Mouse (Mus musculus) embryo, embryonic 9.5 days (tissue): ENCODE data around the gene Oasl2.
A peak's percentile ranks its signal among the peaks of the same experiment; 100 is the strongest.
"Not testable (repeated sequence)": the region's sequence is repeated elsewhere in the genome, so short reads cannot be mapped to it uniquely, and the experiment has no call there.

Source experiments
- DNase-seq: peaks from one replicate; pipeline ENCODE4 v3.0.0-alpha.2; 2017; ENCODE audit errors: extremely low spot score

Oasl2 gene

DNA sequence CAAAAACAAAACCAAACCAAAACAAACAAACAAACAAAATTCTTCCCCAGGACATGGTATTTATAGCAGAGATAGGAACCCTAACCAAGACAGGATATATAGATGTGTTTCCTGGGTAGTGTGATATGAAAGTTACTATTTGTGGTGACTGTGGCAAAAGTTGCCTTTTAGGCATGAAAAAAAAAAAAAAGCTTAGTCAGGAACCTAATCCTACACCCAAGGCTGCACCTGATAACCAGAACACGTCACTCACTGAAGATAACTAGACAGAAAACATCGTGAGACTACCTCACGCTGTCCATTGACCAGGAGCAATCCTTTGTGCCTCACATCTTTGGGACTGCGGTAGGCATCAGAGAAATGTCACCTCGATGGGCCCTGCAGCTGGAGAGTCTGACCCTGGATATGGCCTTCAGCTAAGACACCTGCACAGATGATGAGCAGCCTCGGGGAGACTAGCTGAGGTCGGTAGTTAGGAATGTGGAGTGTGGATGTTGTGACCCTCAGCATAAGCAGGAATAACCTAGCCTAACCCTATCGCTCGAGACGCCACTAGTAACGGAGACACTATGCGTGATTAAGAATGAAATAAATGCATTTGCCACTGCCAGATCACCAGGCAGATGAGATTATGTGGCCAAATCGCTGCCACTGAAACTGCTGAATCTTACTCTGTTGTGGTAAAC, at the start of gene Oasl2:
Oasl2 (plus strand) TSS at position 249 of the 686 bp plus-strand sequence.
- DNase-seq, result no peak

DNA sequence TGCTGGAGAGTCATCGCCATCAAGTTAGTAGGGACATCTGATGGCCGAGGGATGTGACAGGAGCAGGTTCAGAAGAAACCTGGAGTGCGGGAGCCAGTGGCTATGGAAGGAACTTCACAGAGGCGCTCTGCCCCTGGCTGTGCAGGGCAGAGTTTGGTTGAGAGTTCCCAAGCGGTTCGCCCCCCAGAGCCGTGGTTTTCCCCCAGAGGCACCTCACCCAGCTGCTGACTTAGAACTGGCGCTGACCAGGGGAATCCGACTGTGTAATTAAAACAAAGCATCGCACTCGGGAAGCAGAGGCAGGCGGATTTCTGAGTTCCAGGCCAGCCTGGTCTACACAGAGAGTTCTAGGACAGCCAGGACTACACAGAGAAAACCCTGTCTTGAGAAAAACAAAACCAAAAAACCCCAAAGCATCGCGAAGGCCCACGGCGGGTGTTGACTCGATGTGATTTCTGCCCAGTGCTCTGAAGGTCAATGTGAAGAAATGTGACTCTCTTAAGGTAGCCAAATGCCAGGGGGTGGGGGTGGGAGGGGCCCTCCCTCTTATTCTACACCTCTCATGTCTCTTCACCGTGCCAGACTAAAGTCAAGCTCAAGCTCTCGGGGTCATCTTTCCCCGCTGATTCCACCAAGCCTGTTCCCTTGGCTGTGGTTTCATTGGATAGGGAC, 45.0 kb upstream of the Oasl2 start:
- no peak for DNase-seq

DNA sequence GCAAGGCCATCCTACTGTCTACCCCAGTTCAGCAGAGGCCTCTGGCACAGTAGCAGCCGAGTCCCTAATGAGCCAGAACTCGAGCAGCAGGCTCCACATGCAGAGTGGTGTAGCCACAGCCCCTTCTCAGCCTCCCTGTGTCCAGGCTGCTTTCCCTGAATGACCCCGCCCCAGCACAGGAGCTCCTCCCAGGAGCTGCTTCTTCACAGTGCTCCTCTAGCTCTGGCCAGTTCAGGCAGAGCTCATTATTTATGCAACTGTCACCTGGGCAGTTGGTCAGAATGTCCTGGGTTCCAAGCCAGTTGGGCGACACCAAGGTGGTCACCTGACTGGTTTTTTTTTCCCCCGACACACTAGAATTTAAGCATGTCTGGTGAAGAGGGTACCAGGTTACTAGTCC, 43.4 kb upstream of the Oasl2 start, which contains the start of gene 4930519G04Rik:
4930519G04Rik (plus strand) TSS at position 301 of the 400 bp plus-strand sequence.
- not testable (repeated sequence) for DNase-seq

DNA sequence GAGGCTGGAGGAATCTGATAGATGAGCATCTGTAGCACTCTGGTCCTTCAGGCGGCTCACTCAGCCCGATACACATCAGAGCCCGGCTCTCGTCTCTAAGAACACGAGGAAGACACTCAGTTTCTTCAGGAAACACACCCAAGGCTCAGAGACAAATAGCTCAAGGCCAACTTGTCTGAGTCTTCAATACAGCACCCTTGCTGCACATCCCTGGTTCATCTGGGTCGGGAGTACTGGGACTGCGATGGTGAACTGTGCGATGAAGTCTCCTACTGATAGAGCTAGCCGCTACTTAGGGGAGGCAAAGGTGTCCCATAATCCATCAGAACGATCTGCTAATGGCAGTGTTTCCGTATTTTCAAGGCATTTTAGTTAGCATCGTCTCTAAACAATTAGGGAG, 38.2 kb upstream of the Oasl2 start, which contains the start of gene Gm9936:
Gm9936 (minus strand) TSS at position 101 of the 400 bp plus-strand sequence.
- no peak for DNase-seq

DNA sequence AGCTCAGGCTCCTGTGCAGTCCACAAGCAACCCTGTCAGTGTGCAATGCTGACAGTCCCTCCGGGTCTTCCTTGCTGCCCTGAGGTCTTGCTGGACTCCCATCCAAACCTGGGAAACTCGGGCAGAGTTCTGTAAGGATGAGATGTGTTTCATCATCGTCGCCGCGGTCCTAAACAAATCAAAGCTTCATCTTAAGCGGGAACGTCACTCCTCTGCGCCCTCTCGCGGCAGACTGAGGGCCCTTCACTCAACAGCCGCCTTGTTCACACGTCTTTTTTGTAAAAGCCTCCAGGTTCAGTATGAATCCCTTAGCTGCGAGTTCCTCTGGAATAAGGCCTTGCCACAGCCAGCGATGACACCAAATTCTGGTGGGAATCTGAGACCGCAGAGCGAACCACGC, 37.5 kb upstream of the Oasl2 start:
- DNase-seq, result peak; percentile 79

DNA sequence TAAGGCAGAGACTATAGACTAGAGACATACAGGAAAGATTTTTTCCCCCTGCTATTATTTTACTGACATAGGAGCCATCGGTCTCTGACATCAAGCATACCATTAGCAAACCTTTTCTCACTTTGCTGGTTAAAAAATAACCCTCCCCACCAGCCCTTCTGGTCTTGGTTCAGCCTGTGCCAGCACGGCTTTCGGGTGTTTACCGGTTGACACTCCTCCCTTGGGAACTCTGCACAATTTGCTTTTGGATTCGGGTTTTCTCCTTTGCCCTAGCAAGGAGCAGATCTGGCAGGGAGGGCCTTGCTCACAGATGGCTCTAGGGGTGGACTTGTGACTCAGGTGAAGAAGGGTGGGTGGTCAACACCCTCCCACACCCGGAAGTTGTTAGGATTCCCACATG, 35.0 kb upstream of the Oasl2 start:
- no peak for DNase-seq

DNA sequence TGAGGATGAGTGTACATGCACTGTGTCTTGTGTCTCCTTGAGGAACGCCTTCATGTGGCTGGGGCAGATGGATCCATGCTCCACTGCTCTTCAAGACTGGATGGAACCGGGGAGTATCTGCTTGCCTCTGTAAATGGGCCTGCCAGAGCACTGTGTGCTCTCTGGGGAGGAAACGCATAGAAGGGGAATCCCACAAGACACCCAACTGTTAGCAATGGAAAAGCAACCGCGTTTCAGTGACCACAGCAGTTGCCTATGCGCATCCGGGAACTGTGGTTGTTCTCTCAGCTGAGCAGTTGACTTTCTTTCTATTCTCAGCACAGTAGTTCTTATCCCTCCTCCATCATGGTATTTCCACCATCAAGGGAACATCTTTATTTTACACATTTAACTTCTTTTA, 31.9 kb upstream of the Oasl2 start:
- DNase-seq, result no peak

DNA sequence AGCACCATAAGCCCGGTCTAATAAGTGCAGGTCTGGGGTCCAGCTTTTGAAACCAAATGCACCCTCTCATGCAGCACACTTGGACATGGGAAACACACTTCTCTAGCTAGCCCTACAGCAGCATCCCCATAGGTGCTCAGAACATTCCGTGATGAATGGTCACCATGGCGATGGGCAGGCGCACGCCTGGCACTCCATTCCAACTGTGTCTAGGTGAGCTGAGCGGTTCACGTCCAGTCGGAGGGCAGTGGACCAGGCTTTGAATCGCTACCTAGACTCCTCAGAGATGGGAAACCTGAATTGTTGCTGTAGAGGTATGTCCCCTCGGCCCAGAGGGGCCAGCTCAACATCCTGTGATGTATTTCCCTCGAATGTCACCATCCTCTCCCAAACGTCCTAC, 31.5 kb upstream of the Oasl2 start:
- no peak for DNase-seq

DNA sequence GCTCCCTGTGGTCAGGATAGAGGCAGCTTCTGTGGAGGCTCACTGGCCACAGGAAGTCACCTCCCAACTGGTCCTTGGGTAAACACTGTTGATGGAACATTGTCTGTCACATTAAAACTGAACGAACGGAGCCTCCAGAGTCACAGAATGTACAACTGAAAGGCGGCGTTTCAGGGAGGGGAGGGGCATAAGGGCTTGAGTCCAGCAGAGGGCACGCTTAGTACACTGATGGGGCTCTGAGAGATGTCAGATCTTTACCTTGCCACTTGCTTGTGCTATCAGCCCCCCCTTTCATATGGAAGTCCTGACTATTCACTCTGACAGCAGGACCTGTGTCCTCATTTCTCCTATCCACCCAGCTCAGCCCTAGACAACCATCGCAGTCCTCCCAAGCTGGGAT, 20.9 kb upstream of the Oasl2 start:
- DNase-seq, result no peak

DNA sequence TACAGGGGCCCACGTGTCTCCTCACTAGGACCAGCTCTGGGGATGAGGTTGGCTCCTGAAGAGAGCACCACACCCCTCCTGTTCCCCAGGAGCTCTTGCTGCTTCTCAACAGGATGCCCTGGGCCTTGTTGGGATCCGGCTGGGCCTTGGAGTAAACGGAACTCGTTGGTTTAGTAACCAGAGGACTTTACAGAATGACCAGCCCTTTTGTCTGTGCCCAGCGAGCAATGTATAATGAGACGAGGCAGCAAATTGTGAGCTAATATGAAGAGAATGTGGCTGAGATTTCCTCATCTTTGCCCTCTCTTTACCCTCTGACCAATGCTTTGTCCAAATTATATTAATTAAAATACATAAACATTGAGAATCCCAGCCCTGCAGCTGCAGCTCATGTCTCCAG, 20.4 kb upstream of the Oasl2 start:
- DNase-seq, result no peak

DNA sequence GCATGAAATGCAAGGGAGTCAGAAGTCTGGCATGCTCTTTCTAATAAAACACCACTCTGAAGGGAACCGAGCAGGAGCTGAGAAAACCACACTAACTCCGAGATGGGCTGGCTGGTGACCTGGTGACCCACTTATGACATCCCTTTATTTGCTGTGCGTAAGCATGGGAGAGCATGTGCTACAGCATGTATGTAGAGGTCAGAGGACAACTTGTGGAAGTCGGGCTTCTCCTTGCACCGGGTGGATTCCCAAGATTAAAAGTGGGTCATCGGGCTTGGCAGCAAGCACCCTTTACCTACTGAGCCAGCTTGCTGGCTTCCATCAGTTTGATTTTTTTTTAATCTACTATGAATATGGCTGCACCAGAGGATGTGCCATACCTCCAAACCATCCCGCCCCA, 19.2 kb upstream of the Oasl2 start:
- no peak for DNase-seq

DNA sequence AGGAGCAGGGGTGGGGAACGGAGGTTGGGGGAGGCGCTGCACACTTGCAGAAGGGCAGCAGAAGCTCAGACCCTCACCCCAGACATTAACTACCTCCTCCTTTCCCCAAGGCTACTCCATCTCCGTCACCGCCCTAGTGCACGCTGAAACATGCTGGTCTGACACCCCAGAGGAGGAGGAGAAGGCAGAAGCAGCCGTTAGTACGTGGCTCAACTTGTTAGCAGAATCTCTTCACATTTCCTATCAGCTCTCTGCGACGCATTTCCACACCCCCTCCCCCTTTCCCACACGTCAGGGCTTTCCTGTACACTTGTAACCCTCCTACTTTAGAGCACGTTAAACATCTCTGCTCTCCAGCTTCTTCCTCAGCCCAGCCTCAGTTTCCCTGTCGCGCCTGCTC, 17.3 kb upstream of the Oasl2 start:
- DNase-seq, result no peak

DNA sequence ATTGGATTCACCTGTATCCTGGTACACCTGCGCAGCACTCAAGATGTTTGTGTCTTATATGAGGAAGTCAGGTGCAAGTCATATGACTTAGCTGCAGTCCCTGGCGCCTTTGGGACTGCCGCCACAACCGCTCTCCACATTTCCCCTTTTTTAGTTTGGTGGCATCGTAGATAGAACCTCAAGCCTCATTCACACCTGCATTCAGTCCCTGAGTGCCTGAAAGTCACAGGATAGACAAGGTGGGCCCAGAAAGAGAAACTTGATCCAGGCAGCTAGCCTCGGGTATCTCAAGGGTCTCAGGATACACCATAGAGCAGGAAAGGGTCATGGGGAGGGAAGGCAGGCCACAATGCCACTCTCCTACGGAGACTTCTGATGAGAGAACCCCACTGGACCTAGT, 14.4 kb upstream of the Oasl2 start:
- DNase-seq, result not testable (repeated sequence)

DNA sequence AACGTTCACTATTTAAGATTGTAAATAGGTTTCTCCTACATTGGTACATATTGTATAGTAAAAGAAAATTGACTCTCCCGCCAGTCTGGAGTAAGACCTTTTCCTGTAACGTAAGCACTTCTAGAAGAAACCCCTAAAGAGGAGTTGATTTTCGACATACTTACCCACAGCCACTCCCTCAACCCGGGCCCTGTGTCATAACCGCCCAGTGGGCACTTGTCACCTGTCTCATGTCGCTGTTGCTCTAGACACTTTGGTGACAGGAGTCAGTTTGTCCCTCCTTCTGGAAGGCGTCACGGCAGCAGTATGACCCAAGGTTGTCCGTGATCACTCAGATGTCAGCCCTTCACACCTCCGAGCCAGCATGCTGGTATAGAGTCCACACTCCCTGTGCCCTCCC, 13.7 kb upstream of the Oasl2 start:
- DNase-seq, result no peak

DNA sequence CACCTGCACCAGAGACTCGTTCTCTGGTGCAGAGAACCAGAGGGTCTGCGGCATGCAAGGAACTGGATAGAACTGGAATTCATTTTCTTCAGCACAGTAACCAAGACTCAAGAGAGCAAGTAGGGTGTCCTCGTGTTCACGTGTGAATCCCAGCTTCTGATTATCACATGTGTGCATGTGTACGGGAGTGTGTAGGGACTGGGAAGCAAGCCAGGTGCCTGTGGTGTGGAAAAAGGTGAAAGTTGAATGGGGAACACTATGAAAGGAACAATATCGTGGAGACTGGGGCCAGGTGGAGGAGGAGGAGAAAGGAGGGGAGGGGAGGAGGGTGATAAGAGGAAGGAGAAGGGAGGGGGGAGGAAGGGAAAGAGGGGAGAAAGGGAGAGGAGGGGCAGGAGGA, 9.9 kb upstream of the Oasl2 start:
- no peak for DNase-seq

DNA sequence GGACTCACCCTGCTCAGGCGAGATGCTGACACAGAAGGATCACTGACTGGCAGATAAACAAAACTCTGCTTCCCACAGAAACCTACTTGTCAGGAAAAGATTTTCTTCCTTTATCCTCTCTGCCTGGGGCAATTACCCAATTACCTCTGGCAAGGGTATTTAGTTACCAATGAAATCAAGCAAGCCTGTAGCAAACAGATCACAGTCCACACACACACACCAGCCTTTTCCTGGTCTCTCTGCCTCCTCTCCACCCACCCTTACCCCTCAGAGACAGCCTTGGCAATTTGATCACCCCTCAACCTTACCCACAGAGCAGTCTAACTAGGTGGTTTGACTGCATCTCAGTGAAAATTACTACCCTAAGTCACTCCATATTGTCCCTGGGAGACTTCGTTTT, 7.7 kb upstream of the Oasl2 start:
- no peak for DNase-seq

DNA sequence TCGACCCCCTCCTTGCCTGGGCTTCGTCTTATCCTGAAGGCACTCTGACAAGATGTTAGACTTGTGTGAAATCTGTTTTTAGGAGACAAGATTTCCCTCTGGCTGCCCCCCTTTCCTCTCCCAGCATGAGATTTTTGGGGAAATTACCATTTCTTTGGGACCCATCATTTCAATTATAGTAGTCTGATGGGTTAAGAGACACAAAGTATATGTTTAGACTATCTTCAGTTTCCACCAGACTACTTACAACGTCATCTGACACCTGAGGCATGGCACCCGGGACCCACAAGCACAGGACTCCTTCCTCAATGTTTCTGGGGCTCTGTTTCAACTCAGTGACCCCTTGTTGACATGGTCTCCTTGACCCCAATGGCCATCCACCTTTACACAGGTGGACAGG, 1.2 kb upstream of the Oasl2 start:
- DNase-seq, result no peak

DNA sequence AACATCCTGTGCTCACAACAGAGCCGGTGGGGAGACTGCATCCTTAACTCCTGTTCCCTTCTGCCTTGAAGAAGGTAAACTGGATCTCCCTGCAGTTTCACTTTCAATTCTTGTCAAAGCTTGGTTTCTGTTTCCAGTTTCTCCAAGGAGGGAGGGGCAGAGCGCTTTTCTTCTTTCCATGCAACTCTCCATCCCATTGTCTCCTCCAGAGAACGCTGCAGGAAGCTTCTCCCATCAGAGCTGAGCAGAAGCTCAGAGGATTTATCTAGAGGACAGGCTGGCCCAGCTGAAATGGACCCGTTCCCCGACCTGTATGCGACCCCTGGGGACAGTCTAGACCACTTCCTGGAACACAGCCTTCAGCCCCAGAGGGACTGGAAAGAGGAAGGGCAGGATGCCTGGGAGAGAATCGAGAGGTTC, 648 bp downstream of the Oasl2 start:
- DNase-seq, result no peak

DNA sequence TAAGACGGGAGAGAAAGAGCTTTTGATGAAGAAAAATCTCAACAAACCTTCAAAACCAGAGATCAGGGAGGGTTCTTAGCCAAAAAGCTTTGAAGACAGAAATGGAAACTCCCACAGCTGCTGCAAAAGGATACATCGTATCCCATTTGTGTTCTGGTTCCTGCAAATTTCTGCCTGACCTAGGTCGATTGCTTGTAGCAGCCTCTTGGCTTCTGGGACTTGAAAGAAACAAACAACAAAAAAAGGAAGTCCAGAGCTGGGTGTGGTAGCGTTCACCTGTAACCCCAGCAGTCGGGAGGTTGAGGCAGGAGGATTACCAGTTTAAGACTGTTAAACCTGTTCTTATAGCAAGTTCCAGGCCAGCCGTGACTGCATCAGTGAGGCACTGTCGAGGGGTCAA, 2.1 kb downstream of the Oasl2 start:
- no peak for DNase-seq

DNA sequence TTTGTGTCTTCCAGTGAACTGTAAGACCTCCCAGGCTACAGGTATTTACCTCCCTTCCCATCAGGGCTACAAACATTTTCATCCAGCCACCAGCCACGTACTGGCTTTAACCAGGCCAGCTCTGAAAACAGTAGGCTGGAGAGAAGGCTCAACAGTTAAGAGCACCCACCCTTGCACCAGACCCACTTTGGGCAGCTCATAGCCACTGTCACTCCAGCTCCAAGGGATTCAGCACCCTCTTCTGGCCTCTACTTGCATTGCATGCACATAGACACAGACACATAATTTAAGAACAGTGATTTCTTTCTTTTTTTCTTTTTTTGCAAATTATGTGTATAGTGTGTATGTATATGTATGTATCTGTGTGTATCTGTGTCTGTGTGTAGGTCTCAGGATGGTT, 5.7 kb downstream of the Oasl2 start:
- peak; percentile 47 for DNase-seq

DNA sequence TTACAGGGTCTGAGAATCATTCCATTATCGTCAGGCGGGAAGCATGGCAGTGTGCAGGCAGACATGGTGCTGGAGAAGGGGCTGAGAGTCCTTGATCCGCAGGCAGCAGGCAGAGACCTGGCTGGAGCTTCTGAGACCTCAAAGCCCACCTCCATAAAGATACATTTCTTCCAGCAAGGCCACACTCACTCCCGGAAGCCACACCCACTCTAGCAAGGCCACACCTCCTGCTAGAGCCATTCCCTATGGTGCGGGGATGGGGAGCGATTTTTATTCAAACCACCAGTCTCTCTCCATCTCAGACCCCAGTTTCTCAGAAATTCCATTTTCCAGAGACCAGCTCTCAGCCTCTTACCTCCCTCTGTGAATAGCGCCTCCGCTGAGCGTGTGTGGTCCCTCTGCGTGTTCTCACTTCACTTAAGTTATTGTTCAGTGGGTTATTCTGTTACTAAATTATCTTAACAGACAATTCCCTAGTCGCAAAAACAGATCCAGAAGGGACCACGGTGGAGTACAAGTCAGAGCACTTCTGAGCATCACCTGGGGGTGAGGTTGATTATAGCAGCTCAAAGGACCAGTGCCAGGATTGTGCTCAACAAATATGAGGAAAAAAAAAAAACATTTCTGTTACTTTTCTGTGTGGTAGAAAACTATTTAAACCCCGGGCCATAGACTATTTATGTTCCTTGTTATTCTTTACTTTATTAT, 12.0 kb downstream of the Oasl2 start:
- DNase-seq, result no peak

DNA sequence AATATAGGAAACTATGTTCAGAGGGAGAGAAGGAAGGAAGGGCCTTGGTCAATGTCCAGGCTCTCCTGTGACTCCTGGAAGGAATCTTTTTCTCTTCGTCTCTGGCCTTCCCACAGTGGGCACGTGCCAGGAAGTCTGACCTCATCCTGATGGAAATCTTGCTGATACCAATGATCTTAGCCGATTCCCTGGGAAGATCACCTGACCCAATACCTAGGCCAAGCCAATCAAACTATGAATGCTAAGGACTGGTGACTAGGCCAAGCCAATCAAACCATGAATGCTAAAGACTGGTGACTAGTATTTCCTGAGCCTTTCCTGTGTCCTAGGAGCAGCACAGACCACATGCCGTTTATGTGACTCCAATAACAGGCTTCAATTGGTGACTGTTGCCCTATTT, 16.9 kb downstream of the Oasl2 start:
- DNase-seq, result no peak

DNA sequence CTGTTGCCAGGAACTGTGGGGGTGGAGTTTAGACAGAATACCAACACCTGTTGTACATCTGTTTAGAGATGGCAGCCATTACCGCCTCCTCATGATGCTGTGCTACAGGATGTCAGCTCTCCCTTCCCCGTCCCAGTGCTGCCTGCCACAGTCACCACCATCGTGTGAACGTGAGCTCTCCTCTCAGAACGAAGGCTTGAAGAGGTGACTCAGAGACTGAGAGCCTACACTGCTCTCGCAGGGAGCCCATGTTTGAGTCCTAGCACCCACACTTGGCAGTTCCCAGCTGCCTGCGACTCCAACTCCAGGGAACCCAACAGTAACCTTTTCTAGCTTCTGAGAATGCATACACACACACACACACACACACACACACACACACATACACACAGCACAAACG, 18.1 kb downstream of the Oasl2 start:
- DNase-seq, result no peak
